Mouse (Mus musculus): ENCODE measurements at regions not wholly inside any gene's neighbourhood (a gene's known extent, or its start where the extent isn't known, plus 50 kb on each side); places are given as distances from the start of the nearest gene placed in this dataset.
"Not testable (repeated sequence)": the region's sequence is repeated elsewhere in the genome, so short reads cannot be mapped to it uniquely, and the experiment has no call there.

- not testable (repeated sequence) for H3K27me3 ChIP-seq (replicated peaks); H3K27ac ChIP-seq; H3K9ac ChIP-seq; ATAC-seq; H3K36me3 ChIP-seq; H3K9me3 ChIP-seq (replicated peaks); H3K4me1 ChIP-seq
- H3K4me2 ChIP-seq = peak overlapping the region; percentile 57
- H3K4me3 ChIP-seq = peak overlapping the region; percentile 52
- WGBS (ENCODE audit: insufficient replicate concordance) = under 1% methylated on average over 33 of the region's 42 CpGs
Observed at GRCm38 (mm10) chr12:20196386-20196785, 242.1 kb downstream of the Gm21863 start.

- not testable (repeated sequence) for H3K36me3 ChIP-seq; H3K9ac ChIP-seq; H3K27me3 ChIP-seq (replicated peaks); ATAC-seq; H3K9me3 ChIP-seq (replicated peaks); H3K27ac ChIP-seq; H3K4me1 ChIP-seq
- under 1% methylated on average over 34 of the region's 37 CpGs for WGBS (ENCODE audit: insufficient replicate concordance)
- H3K4me3 ChIP-seq = peak overlapping the region; percentile 52
- peak overlapping the region; percentile 57 for H3K4me2 ChIP-seq
Observed at GRCm38 (mm10) chr12:20196905-20197304, 242.6 kb downstream of the Gm21863 start.

GRCm38 (mm10) chr12:20223921-20224320 lies 269.6 kb downstream of the Gm21863 start:
- not testable (repeated sequence) for H3K4me1 ChIP-seq; H3K4me3 ChIP-seq; H3K4me2 ChIP-seq; ATAC-seq; H3K27ac ChIP-seq; H3K9ac ChIP-seq; H3K27me3 ChIP-seq (replicated peaks)
- 0 out of 2 replicates have a peak, but pooled peaks cover 12% of the 10 kb centered on the region for H3K36me3 ChIP-seq
- WGBS (ENCODE audit: insufficient replicate concordance) = 40% methylated on average over 1 of the region's 1 CpGs
- peaks cover 24% of the 10 kb centered on the region for H3K9me3 ChIP-seq (replicated peaks)

GRCm38 (mm10) chr12:20226831-20227230 lies 272.5 kb downstream of the Gm21863 start:
- not testable (repeated sequence) for ATAC-seq; H3K27ac ChIP-seq; H3K4me2 ChIP-seq; H3K9ac ChIP-seq; H3K4me1 ChIP-seq; H3K4me3 ChIP-seq; H3K27me3 ChIP-seq (replicated peaks)
- Histone ChIP-seq H3K36me3 (peaks cover 16% of the 10 kb centered on the region; the same call in 1 of the 2 replicates), H3K9me3 (replicated peaks) (peaks cover 53% of the 10 kb centered on the region)
- WGBS (ENCODE audit: insufficient replicate concordance) = 71% methylated on average over 9 of the region's 9 CpGs

- H3K9ac ChIP-seq; H3K27ac ChIP-seq; H3K4me3 ChIP-seq; H3K4me2 ChIP-seq; ATAC-seq; H3K4me1 ChIP-seq; H3K27me3 ChIP-seq (replicated peaks): not testable (repeated sequence)
- WGBS (ENCODE audit: insufficient replicate concordance) = 65% methylated on average over 21 of the region's 21 CpGs
- peaks cover 17% of the 10 kb centered on the region; the same call in 1 of the 2 replicates for H3K36me3 ChIP-seq
- H3K9me3 ChIP-seq (replicated peaks) = peaks cover 61% of the 10 kb centered on the region
Observed at GRCm38 (mm10) chr12:20227427-20228160, 273.3 kb downstream of the Gm21863 start.

DNA sequence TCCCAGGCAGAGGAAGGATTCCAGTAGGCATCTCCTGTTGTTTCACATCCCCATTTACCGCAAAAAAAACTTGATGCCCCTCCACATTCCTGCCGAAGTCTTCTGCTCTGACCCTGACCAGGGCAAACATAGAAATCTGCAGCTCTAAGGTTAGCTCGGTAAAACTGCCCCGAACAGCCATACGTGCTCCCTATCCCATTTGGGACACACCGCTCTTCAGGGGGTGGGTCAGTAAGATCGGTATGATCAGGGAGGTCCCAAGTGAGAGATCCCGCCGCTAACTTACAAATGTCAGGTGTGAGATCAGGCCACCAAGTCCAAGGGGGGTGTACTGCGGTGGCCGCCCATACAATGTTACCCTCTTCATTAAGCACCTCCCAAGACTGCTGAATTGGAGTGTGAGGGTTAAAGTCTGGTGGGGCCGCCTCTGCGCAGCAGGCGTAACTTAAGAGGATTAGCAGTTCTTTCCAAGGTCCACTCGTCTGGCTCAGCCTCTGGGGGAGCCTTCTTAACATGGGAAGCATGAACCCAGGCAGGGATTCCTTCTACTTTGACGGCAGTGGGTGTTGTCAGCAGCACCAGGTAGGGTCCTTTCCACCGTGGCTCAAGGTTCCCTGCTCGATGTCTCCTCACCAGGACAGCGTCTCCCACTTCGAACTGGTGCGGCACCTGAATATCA lies 274.2 kb downstream of the Gm21863 start:
- not testable (repeated sequence) for H3K4me3 ChIP-seq; H3K9ac ChIP-seq; H3K4me2 ChIP-seq; H3K27me3 ChIP-seq (replicated peaks); H3K4me1 ChIP-seq; H3K27ac ChIP-seq
- Histone ChIP-seq H3K9me3 (replicated peaks) (peaks cover 69% of the 10 kb centered on the region), H3K36me3 (peaks cover 24% of the 10 kb centered on the region; the same call in 1 of the 2 replicates)
- WGBS (ENCODE audit: insufficient replicate concordance) = 61% methylated on average over 21 of the region's 21 CpGs
- ATAC-seq = peak; percentile 35; the same call in 1 of the 2 replicates

- H3K27ac ChIP-seq, ATAC-seq, H3K4me3 ChIP-seq, H3K4me1 ChIP-seq, H3K4me2 ChIP-seq, H3K9ac ChIP-seq: not testable (repeated sequence)
- peaks cover 27% of the 10 kb centered on the region for H3K36me3 ChIP-seq
- H3K9me3 ChIP-seq (replicated peaks) = peaks cover 77% of the 10 kb centered on the region
- peaks cover 11% of the 10 kb centered on the region; the same call in 1 of the 2 replicates for H3K27me3 ChIP-seq (replicated peaks)
- WGBS (ENCODE audit: insufficient replicate concordance) = 66% methylated on average over 8 of the region's 8 CpGs
Observed at GRCm38 (mm10) chr12:20229441-20229840, 275.1 kb downstream of the Gm21863 start.

DNA sequence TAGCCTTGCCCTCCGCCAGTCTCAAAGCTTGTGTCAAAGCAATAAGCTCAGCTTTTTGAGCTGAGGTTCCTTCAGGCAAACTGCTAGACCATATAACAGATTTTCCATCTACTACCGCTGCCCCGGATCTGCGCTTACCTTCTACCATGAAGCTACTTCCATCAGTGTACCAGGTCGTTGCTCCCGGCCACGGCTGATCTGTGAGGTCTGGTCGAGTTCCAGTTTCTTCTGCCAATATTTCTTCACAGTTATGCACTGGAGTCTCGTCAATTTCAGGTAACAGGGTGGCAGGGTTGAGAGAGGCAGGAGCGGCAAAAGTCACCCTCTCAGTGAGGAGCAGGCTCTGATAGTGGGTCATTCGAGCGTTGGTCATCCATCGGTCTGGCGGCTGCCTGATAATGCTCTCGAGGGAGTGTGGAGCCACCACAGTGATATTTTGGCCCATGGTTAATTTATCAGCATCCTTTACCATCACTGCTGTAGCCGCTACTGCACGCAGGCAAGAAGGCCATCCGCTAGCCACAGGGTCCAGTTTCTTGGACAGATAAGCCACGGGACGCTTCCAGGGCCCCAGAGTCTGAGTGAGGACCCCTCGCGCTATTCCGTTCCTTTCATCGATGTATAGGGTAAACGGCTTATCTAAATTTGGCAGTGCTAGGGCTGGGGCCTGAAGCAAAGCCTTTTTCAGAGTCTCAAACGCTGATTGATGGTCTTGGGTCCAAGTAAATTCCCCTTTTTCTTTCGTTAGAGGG lies 276.0 kb downstream of the Gm21863 start:
- Histone ChIP-seq H3K27me3 (replicated peaks) (peaks cover 11% of the 10 kb centered on the region; the same call in 1 of the 2 replicates), H3K4me2 (no peak overlapping the region), H3K4me1 (no peaks in the 10 kb centered on the region), H3K27ac (no peak overlapping the region), H3K4me3 (no peak overlapping the region), H3K9me3 (replicated peaks) (peaks cover 77% of the 10 kb centered on the region), H3K9ac (no peak overlapping the region), H3K36me3 (peaks cover 27% of the 10 kb centered on the region)
- 58% methylated on average over 27 of the region's 27 CpGs for WGBS (ENCODE audit: insufficient replicate concordance)
- no peak for ATAC-seq

DNA sequence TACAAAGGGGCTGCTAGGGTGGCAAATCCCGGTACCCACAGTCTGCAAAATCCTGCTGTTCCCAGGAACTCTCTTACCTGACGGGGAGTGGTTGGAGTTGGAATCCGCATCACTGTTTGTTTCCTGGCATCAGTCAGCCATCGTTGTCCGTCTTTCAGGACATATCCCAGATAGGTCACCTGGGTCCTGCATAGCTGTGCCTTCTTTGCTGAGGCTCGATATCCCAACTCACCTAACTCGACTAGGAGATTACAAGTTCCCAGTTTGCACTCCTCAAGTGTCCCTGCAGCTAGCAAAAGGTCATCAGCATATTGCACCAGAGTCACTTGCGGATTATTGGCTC lies 276.6 kb downstream of the Gm21863 start:
- Histone ChIP-seq H3K4me2 (no peak overlapping the region), H3K27me3 (replicated peaks) (peaks cover 11% of the 10 kb centered on the region; the same call in 1 of the 2 replicates), H3K9me3 (replicated peaks) (peaks cover 77% of the 10 kb centered on the region), H3K9ac (no peak overlapping the region), H3K4me1 (no peaks in the 10 kb centered on the region), H3K36me3 (peaks cover 27% of the 10 kb centered on the region), H3K4me3 (no peak overlapping the region), H3K27ac (no peak overlapping the region)
- 60% methylated on average over 8 of the region's 8 CpGs for WGBS (ENCODE audit: insufficient replicate concordance)
- no peak for ATAC-seq

DNA sequence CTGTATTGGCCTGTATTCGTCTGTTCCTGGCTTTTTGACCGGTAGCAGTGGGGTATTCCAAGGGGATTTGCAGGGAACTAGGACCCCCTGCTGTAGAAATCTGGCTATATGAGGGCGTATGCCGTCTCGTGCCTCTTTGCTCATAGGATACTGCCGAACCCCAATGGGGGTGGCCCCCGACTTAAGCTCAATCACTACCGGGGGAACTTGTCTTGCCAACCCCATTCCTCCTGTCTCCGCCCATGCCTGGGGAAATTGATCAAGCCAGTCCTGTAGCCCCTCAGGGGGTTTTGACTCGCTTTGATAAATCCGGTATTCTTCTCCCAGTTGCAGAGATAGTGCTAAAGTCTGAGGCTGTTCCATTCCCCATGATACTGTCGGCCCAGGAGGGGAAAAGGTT lies 277.2 kb downstream of the Gm21863 start:
- H3K9ac ChIP-seq = no peak overlapping the region
- H3K36me3 ChIP-seq = peaks cover 27% of the 10 kb centered on the region
- 57% methylated on average over 12 of the region's 12 CpGs for WGBS (ENCODE audit: insufficient replicate concordance)
- H3K27ac ChIP-seq = no peak overlapping the region
- ATAC-seq = no peak; the same call in 1 of the 2 replicates
- no peak overlapping the region for H3K4me3 ChIP-seq
- no peak overlapping the region for H3K4me2 ChIP-seq
- H3K9me3 ChIP-seq (replicated peaks) = peaks cover 77% of the 10 kb centered on the region
- peaks cover 11% of the 10 kb centered on the region; the same call in 1 of the 2 replicates for H3K27me3 ChIP-seq (replicated peaks)
- no peaks in the 10 kb centered on the region for H3K4me1 ChIP-seq

- Histone ChIP-seq H3K4me3 (no peak overlapping the region), H3K36me3 (peaks cover 27% of the 10 kb centered on the region), H3K4me1 (no peaks in the 10 kb centered on the region), H3K9me3 (replicated peaks) (peaks cover 72% of the 10 kb centered on the region), H3K27ac (no peak overlapping the region), H3K27me3 (replicated peaks) (peaks cover 11% of the 10 kb centered on the region; the same call in 1 of the 2 replicates), H3K4me2 (no peak overlapping the region), H3K9ac (no peak overlapping the region)
- ATAC-seq = no peak
- WGBS (ENCODE audit: insufficient replicate concordance) = 57% methylated on average over 14 of the region's 14 CpGs
Observed at GRCm38 (mm10) chr12:20231986-20232541, 277.8 kb downstream of the Gm21863 start.
